Mouse (Mus musculus) liver, postnatal 0 days (tissue): ENCODE results near the gene Gm20388.

Experiments used
- CTCF ChIP-seq: sonication (generic); IDR thresholded peaks from 2 replicates; pipeline ENCODE4 v1.5.1; 2016; ENCODE audit warnings: antibody characterized with exemption, low read depth
- EP300 ChIP-seq: IDR thresholded peaks from 2 replicates; pipeline ENCODE4 v1.6.1; 2016; ENCODE audit warnings: antibody characterized with exemption, low read depth, mild to moderate bottlenecking

- TF ChIP-seq EP300 (no peak), CTCF (no peak)
Measured at GRCm38 (mm10) chr8:119943616-119944015, 33.0 kb downstream of the Gm20388 start.
